Mouse (Mus musculus) left cerebral cortex, adult 9 months (tissue): ENCODE data around the gene Rps15a.

Source experiments
- DNase-seq, 2 experiments: peaks; one replicate each; pipeline ENCODE4 v3.0.0; 2022; ENCODE audit warnings: low spot score in 2 of 2

The Rps15a gene

DNA sequence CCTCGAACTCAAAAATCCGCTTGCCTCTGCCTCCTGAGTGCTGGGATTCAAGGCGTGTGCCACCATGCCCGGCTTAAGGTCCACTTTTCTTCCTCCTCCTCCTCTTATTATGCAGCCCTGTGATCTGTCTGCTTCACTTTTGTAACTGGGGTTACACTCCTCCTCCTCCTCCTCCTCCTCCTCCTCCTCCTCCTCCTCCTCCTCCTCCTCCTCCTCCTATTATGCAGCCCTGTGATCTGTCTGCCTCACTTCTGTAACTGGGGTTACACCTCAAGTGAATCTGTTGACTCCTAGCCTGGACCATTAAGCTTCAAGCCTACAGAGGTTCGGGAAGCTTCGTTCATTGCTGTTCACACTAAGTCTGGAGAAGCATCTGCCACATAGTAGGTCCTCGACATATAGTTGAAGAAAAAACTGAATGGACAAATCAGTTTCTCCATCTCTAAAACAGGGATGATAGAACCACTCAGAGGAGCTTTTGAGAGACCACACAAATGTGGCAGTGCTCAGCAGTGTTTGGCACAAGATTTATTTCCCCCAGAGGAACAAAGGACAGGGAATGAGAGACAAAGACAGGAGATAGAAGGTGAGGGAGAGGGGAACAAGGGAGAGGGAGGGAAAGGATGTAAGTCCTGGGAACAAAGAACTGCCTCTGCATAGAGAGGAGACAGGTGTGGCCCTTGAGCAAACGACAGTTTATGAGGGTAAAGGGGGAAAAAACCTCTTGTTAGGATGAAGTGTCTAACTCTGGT is 975 bp upstream of the Rps15a start:
- DNase-seq: no peak

DNA sequence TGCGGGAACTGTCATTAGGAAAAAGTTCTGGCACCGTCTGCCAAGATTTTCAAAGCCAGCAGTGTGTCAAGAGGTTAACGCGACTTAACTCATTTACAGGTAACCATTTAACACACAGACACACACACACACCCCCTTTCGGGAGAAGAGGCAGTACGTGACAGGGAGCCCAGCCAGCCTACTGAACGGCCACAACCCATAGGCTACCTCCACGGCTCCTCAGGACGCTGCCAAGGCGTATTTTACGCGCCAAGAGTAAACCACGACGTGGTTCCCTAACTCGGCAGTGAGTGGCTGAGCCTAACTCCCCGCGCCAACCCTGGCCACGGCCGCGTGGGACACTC is 483 bp downstream of the Rps15a start:
- DNase-seq: no peak

DNA sequence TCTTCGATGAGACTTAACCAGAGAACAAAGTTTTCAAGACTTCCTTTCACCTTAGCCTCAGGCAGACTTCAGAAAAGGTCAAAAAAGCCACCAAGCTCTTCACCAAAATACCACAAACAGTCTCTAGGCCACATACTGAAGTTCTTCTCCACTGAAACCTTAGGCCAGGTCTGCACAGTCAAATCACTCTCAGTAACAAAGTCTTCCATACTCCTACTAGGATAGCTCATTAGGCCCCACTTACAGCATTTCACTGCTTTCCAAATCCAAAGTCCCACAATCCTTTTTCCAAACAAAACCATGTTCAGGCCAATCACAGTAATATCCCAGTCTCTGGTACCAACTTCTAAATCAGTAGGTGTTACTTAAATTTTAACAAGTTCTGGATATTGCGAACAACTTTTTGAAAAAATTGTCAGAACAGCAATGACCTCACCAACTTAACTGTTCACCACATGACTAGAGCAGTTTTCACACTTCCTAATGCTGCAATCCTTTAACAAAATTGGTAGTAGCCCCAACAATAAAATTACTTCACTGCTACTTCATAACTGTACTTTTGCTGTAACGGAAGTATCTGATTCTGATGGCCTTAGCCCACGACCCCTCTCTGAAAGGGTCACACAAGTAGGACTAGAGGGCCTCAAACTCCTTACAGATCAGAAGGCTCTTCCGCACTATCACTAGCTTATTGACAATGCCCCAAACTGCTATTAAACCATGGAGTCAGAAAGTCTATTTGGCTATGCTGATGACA is 2.3 kb downstream of the Rps15a start:
- no peak for DNase-seq

DNA sequence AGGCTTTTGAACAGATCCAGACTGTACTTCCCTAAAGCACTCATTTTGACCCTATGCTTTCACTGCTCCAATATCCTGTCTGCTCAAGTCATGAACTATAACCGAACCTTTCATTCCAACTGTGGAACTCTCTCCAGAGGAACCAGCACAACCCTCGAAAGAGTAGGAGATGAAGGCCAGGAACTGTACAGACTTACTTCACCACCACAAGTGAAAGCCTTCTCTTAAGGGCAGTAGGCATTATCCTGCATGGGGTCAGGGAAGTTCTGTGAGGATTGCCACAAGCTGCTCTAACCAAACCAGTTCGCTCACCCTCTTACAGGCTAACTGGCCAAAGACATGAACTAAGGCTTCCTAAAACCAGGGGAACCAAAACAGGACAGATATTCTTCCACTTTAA is 4.9 kb downstream of the Rps15a start:
- DNase-seq: no peak

DNA sequence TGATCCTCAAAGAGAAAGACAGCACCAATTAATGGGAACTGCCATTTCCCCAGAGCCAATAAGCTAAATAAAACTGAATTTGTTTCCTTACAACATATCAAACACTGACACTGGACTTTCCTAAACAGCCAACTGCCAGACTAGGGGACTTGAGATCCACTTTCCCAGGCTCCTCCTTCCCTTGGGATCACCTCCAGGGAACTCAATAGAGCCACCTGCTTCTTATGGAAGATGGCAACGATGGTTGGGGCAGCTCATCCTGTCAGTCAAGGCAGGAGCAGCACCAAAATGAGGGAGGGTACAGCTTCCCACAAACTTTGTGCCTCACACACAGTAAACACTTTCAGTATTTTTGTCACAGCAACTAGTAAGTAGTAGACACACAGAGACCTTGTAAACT is 8.3 kb downstream of the Rps15a start:
- no peak for DNase-seq

DNA sequence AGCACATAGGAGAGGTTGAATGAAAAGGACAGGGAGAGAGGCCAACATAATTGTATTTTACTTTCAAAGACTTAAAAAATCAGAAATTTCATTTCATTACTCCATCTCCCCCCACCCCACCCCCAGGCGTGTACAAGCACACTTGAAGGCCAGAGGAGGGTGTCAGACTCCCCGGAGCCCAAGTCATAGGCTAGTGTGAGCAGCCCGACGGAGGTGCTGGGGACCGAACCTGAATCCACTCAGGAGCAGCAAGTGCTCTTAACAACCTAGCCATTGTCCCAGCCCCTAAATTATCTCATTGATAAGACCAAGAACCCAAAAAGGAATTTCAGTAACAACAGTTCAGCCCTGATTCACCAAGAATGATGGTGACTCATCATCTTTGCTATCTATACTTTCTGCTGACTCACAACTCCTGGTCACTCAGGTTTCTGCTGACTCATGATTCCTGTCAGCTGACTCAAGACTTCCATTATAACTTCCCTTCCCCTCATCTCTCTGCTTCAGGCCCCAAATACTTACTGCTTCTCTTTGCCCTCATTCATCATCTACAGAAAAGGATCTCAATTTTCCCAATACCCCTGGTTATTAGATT is 11.4 kb downstream of the Rps15a start:
- DNase-seq: peak in 1 of 2 experiments; percentile 23

DNA sequence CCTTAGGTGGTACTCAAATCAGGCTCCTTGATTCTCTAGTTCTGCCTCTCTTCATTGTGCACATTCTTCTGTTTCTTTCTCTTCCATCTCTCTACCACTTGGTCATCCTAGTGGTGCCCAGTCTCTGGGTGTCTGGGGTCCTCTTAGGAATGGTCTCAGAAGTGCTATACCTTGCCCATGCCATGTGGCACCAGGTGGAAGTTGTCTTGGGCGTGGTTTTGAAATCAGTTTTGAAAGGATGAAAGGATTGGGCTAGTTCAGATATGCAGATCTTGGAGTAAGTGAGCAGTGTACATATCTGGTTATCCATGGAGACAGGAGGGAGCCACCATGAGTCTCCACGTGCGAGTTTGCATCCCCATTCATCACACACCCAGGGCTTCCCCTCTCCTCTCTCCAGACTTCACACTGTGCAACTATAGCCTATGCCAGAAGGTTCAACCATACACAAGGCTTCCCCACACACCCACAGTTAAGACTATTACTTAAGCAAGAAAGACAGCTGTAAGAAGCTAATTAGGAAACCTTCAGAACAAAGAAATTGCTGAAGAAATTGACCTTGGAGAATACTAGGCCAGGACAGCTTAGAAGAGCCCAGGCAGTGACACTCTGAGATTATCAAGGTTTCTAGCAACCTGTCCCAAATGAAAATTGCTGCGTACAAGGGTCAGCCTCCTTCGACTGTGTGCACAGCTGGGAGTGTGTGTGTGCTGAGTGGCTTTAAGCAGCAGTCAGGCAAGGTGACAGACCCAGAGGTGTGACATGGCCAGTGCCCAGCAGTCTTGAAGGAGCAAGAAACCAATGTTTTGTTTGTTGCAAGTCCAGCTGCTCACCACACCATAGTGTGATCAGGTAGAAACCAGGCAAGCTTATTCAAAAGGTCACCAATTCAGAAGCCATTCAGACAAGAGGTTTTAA is 12.3 kb downstream of the Rps15a start:
- DNase-seq: no peak

DNA sequence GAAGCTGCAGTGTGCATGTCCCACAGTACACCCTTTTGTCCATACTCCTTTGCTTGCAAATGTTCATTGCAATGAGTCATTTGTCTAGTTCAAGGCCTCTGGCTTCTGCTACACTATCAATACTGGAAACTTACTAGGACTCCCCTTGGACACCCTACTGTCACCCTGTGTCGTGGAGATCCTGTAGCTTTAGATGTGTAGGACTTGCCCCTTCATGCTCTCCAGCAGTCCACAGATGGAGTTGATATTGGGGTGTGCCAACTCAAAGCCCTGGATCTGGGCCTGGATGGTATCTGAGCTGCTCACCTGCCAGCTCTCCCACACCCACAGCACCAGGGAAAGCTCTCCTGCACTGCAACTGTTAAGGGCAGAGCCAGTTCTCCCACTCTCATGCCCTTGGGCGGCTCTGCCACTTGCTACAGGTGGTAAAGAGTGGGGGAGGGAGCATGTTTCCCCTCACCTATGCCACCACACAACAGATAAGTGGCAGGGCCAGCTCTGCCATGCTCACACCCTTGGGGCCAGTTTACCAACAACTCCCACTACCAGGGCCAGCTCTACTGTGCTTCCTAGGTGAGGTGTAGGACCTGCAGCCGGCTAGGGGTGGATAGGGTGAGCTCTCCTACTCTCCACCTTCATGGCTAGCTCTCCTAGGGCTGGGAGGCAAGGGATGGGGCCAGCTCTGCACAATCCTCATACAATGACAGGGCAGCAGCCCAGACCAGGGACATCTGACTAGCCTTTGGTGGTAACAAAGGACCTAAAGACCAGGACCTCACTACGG is 13.1 kb downstream of the Rps15a start:
- no peak for DNase-seq

DNA sequence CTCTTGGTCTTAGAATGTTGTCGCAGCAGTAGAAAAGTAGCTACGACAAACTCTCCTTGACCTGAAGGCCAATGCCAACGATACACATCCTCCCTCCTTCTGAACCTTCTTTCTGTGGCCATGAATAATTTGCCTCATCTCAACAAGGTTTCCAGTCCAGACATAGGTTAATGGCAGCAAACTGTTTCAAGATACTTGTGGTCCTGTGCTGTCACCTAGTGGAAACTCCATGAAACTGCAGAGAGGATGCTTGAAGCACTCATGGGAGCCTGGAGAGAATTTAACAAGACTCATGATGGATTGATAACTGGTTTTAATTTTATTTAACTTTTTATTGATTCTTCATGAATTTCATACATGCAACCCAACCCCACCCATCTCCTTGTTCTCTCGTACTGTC is 13.8 kb downstream of the Rps15a start:
- peak in 1 of 2 experiments; percentile 60 for DNase-seq

DNA sequence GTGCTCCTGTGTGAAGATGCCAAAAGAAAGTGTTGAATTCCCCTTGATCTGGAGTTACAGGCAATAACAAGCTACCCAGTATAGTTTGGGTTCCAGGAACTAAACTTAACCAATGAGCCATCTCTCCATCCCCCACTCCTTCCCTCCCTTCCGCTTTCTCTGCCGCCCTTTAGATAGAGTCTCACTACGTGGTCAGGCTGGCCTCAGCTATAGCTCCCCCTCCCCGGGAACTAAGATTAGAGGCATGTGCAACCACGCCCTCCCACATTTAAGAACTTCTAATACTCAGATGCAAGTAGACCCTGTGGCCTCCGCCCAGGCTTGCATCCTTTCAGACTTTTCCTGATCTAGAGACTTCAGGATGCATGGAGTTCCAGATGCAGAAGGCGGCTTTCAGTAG is 18.4 kb downstream of the Rps15a start:
- no peak for DNase-seq

DNA sequence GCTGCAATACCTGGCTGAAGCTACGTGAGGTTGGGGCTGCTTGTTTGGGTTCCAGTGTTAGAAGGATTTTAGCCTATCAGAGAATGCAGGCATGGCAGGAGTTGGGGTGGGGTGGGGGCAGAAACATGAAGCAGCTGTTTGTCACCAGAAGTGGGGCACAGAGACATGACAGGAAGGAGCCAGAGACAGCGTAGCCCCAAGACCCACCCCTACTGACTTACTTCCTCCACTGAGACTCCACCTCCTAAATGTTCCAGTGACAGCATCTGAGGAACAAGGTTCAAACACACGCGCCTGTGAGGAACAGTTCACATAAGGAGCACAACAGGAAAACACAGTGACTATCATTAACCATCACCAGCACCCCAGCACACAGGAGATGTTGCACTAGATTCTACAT is 36.0 kb downstream of the Rps15a start:
- no peak for DNase-seq

DNA sequence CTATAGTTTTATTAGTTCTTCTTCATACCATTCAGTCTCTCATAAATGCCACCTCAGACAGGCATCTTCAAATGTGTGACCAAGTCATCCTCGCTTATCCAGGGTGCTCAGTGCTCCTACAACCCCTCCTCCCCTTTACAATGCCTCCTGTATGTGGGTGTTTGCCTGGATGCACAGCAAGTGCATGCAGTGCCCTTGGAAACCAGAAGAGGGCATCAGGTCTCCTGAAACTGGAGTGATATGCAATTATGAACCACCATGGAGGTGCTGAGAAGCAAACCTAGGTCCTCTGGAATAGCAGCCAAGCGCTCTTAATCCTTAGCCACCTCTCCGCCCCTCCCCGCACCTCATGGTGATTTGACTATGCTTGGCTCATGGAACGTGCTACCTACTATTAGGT is 36.9 kb downstream of the Rps15a start:
- no peak for DNase-seq

DNA sequence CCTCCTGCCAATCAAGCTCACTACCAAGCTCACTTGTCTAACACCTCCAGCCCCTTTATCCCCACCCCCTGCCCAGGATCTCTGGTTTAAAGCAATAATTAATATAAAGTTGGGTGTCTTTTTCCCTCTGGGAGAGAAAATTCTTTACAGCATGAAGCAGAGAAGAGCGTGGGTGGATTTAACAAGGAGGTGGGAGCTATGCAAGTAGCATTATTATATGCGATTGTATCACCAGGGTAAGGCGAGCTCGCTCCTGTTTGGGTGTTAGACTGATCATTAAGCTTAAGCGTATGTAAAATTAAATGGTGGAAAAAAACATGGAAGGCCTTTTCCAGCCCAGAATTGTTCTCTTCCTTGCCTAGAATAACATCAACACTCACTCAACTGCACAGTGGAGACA is 48.7 kb downstream of the Rps15a start:
- peak; percentile 28 to 29 for DNase-seq

DNA sequence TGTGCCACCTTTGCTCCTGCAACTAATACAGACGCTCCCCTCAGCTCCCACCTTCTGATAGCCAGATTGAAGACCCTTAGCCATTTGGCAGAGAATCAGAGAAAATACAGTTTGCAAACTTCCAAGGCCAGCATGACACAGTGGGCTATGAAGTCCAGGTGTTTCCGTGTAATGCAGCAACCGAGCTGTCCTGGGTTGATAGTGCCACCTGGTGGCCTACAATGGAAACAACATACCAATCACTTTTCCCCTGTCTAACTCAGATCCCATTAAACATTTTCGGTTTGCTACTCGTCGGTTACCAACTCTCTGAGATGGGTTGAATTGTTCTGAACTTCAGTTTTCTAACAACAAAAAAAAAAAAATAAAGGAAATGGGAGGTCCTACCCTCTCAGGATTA is 59.7 kb downstream of the Rps15a start:
- no peak for DNase-seq
